Mouse (Mus musculus) lung, postnatal 0 days (tissue): ENCODE results near the gene Ndufb8.

Source experiments
- CTCF ChIP-seq: IDR thresholded peaks from 2 replicates; pipeline ENCODE4 v1.5.1; 2016; ENCODE audit warnings: antibody characterized with exemption, mild to moderate bottlenecking
- EP300 ChIP-seq: IDR thresholded peaks from 2 replicates; pipeline ENCODE4 v1.6.1; 2016; ENCODE audit warnings: antibody characterized with exemption, mild to moderate bottlenecking, control low read depth

GRCm38 (mm10) chr19:44582103-44582502, 26.9 kb upstream of the Ndufb8 start:
- no peak for TF ChIP-seq CTCF
- no peak for TF ChIP-seq EP300
